Mouse (Mus musculus) cerebellum, adult (tissue): ENCODE measurements around the gene Ccdc160.

Experiments used
- ATAC-seq: cut with Nextera tagmentation; 2 replicates; pipeline ENCODE4 v1.9.2; 2017; ENCODE audit warnings: mild to moderate bottlenecking, moderate library complexity, mixed read lengths; ENCODE audit not compliant: insufficient number of reproducible peaks, low FRiP score, low TSS enrichment

Ccdc160 gene

GRCm38 (mm10) chrX:52819338-52819737 lies 28.3 kb downstream of the Ccdc160 start:
- ATAC-seq, result no peak
